Mouse (Mus musculus) right cerebral cortex, adult 18-20 months (tissue): ENCODE data around the gene Ostn.
A peak's percentile ranks its signal among the peaks of the same experiment; 100 is the strongest.
"Not testable (repeated sequence)": the region's sequence is repeated elsewhere in the genome, so short reads cannot be mapped to it uniquely, and the experiment has no call there.

Experiments
- DNase-seq: peaks from one replicate; pipeline ENCODE4 v3.0.0; 2022; ENCODE audit warnings: mixed read lengths

The Ostn gene

GRCm38 (mm10) chr16:27307189-27307588 lies at the start of gene Ostn:
Gene Ostn (plus strand): TSS chr16:27307489.
- DNase-seq, result not testable (repeated sequence)

- DNase-seq, result no peak
Observed at GRCm38 (mm10) chr16:27268748-27269147, 38.5 kb upstream of the Ostn start.

- DNase-seq, result no peak
Observed at GRCm38 (mm10) chr16:27287410-27287809, 19.9 kb upstream of the Ostn start.

- DNase-seq, result no peak
Observed at GRCm38 (mm10) chr16:27296508-27296907, 10.8 kb upstream of the Ostn start.

- DNase-seq, result no peak
Observed at GRCm38 (mm10) chr16:27296929-27297328, 10.4 kb upstream of the Ostn start.

- DNase-seq, result no peak
Observed at GRCm38 (mm10) chr16:27319099-27319498, 11.8 kb downstream of the Ostn start.

- DNase-seq, result no peak
Observed at GRCm38 (mm10) chr16:27322047-27322446, 14.8 kb downstream of the Ostn start.

DNA sequence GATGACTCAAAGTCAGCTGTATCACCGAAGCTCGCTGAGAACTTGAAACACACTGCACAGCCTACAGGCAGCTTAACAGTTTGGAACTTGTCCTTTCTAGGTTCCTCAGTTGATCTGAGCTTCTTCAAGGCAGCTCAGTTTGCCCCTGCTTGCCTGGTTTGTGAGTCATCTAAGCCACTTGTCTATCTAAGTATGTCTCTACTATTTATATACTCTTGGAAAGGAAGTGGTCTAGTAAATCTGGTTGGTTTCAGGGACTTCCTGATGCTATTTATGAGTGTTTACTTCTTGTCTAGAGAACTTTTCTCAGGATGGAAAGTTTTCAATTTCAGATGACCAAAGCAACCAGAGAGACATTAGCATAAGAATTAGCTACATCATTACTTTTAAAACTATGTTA lies 19.2 kb downstream of the Ostn start:
- no peak for DNase-seq

DNA sequence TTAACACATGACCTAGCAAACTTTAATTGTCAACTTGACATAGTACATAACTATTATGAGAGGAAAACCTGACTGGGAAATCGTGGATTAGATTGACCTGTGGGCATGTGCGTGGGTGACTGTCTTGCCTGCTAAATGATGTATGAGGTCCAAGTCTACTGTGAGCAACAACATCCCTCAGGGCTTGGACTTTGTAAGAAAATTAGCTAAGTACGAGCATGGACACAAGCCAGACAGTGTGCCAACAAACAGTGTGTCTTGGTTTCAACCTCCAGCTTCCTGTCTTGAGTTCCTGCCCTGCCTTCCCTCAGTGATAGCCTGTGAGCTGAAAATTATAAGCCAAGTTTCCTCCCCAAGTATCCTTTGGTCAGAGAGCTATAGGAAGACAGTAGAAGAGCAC lies 40.2 kb downstream of the Ostn start:
- DNase-seq, result no peak

DNA sequence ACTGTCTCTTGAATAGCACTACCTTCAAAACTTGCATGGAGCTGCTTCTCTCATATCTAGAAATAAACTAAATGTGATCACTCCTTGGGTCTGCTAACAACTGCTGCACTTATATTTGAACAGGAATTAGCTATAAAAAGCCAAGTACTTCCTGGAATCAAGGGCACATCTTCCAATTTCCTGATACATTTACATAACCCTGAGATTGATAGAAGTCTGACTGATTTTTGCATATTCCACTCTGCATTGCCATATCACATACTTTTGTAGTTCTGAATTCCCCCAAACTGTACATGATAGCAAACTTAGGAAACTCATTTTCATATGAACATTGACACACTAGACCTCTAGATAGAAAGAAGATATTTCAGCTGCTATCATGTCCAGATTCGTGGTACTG lies 41.1 kb downstream of the Ostn start:
- no peak for DNase-seq

DNA sequence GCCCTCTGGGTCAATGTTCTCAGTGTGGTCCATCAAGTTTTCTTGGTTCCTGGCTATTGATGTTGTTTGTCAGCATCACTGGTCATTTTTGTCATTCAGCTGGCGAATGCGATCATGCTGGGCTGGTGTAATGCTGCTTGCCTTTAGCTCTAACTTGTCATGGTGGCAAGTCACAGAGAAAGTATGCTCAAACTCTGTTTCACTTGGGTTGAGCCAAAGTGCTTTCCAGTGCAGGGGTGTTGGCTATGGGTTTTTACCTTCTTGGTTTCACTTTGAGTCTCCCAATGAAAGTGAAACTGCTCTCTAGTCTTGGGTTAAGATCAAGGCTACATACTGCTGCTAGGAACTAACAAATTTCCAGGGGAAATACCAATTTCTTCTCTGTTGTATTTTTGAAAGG lies 41.9 kb downstream of the Ostn start:
- no peak for DNase-seq

- no peak for DNase-seq
Observed at GRCm38 (mm10) chr16:27349878-27350532, 42.7 kb downstream of the Ostn start.

DNA sequence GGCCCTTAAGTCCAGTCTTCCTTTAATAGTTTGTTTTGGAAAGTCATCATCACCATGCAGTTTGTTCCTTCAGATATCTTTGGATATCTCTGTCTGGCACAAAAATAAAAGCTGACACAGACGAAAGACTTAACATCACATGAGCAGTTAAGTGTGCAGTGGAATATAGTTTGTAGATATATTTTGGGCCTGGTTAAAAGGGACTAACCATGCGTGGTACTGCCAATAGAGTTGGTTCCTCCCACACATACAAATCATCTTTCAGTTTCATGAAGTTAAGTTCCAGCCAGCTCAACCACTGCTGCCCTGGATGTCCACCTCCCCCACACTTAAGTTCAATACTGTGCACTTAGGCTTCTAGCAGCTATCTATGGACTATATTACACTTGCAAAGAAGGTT lies 47.2 kb downstream of the Ostn start:
- DNase-seq, result no peak

GRCm38 (mm10) chr16:27360059-27360458 lies 52.8 kb downstream of the Ostn start:
- no peak for DNase-seq

DNA sequence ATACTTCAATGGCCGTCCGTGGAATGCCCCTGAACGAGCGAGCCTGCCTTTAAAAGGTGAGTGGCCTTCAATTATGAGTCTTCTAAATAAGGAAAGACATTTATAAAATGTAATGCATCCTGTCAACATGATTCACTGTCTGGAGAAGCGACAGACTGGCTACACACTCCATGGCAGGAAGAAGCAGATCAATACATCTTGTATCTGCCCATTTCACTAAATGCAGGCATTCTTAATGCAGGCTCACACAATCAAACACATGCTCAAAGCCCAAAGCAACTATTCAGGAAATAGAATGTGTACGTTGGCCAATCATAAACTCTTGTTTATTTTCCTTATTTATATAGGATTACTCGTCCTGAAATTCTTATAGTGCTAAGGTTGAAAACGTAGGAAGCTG lies 62.9 kb downstream of the Ostn start, which contains the start of gene Uts2b:
Gene Uts2b (minus strand): TSS at position 49 of the 400 bp plus-strand sequence.
- DNase-seq, result no peak

DNA sequence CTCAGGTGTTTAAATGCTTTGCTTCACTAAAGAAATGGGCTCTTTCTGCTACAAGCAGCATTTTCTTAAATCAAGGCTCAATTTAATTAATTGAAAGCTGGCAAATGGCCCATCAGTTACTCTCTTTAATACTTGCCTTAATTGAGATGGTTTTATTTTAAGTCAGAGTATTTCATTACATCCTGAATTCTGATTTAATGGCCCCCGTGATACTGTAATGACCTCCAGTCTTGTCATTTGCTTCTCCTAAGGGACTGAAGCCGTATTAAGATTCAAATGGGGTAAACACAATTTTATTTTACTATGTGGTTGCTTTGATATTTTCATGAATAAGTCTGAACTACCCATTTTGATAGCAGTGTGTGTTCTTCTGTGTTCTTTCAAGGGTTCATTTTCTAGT lies 63.4 kb downstream of the Ostn start:
- DNase-seq, result no peak

- DNase-seq, result no peak
Observed at GRCm38 (mm10) chr16:27374139-27374538, 66.8 kb downstream of the Ostn start.

DNA sequence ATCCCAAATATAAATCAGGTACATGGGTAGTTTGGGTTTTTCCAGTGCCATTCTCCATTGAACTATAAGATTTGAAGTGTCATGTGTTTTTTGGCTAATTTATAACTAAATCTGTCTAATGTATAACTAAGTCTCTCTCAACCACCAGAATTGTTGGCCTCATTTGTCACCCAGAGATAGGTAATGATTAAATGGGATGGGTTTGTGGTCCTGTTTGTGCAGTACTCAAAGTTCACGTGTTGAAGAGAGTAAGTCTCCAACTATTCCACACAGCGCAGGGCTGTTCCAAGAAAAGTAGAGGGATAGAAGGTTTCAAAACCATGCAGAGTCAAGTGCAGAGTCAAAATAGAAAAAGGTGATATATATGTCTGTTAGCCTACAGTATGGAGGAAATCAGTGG lies 68.0 kb downstream of the Ostn start:
- DNase-seq, result no peak

DNA sequence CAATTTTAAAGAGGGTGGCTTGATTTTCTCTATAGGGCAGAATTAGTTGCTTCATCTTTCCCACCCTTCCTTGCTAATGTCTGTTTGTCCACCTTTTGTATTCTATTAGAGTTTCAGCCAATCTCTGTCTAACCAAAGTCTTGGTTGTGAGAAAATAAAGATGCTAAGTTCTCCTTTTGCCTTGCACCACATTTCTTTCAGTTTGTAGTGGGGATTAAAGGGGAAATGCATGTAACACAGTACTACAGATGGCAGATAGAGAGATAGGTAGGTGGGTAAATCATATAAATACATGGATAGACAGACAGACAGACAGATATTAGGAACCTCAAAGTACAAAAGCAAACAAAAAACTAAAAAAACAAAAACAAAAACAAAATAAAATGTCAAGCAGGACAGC lies 69.3 kb downstream of the Ostn start:
- DNase-seq, result no peak

GRCm38 (mm10) chr16:27382217-27382616 lies 74.9 kb downstream of the Ostn start:
- DNase-seq, result no peak

GRCm38 (mm10) chr16:27384893-27385603 lies 77.8 kb downstream of the Ostn start:
- DNase-seq, result peak; percentile 39

DNA sequence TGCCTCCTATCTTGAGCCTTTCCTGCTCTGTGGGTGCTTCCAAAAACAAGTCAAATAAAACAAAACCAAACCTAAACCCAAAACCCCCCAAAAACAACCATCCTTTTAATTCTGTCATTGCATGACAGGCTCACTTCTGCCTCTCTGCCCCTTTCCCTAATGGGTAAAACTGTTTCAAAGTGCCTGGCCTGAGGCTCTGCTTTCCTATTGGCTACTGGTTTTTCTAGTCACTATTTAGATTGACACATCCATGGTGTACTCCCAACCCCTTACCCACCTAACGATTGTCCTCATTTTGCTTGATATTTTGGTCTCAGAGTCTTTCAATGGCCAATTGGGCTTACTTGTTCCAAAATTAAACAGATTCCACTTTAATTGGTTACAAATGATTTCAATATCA lies 78.4 kb downstream of the Ostn start:
- DNase-seq, result no peak

- DNase-seq, result no peak
Observed at GRCm38 (mm10) chr16:27386850-27387407, 79.6 kb downstream of the Ostn start.
